In genomic region chr9:120303453-120304299, GRCm38 (mm10) we compare ENCODE assay signal across 8 mouse cellular contexts. TPM values are rescaled to one million over a fixed set of nuclear protein-coding genes. Genes with fewer than 3 reads are reported as not detected.
DNase-seq lines count a peak whose midpoint lies in the region; ATAC-seq and TF ChIP-seq lines count a peak whose summit lies in the region.

No protein-coding gene starts in this region.

- H3K4me3 ChIP-seq in forebrain, embryonic 13.5 days: peak overlapping the region; percentile 61
- peak overlapping the region; percentile 54 for H3K4me3 ChIP-seq in heart, postnatal 0 days (ENCODE audit: low read depth, low read length)
- peak overlapping the region; percentile 56 for H3K4me3 ChIP-seq in liver, embryonic 11.5 days (ENCODE audit: low read depth, low read length)
- peak overlapping the region; percentile 63 for H3K4me3 ChIP-seq in neural tube, embryonic 13.5 days

- TF ChIP-seq CTCF in heart, postnatal 0 days (IDR thresholded peaks at IDR 0.05; ENCODE audit: low read depth): no peak; the same call in 1 of the 2 replicates

- H3K9me3 ChIP-seq in forebrain, embryonic 13.5 days (replicated peaks): peaks cover 9% of the 10 kb centered on the region
- H3K9me3 ChIP-seq in heart, postnatal 0 days (replicated peaks; ENCODE audit: control insufficient read depth, low read length): peaks cover 8% of the 10 kb centered on the region; the same call in 1 of the 2 replicates
- H3K9me3 ChIP-seq in liver, embryonic 11.5 days (ENCODE audit: control insufficient read depth, low read length): peaks cover 5% of the 10 kb centered on the region; the same call in 1 of the 2 replicates
- H3K9me3 ChIP-seq in neural tube, embryonic 13.5 days: peaks cover 8% of the 10 kb centered on the region

- H3K4me1 ChIP-seq in forebrain, embryonic 13.5 days: peaks cover 17% of the 10 kb centered on the region
- no peaks in the 10 kb centered on the region; the same call in 1 of the 2 replicates for H3K4me1 ChIP-seq in heart, postnatal 0 days (ENCODE audit: control insufficient read depth, insufficient read depth)
- H3K4me1 ChIP-seq in liver, embryonic 11.5 days (replicated peaks; ENCODE audit: control insufficient read depth, insufficient read depth, low read length): no peaks in the 10 kb centered on the region
- peaks cover 24% of the 10 kb centered on the region for H3K4me1 ChIP-seq in neural tube, embryonic 13.5 days (replicated peaks)

- under 1% methylated on average over 72 of the region's 103 CpGs for WGBS in forebrain, embryonic 13.5 days
- 2% methylated on average over 82 of the region's 103 CpGs for WGBS in heart, postnatal 0 days
- WGBS in liver, embryonic 11.5 days: 2% methylated on average over 78 of the region's 103 CpGs
- WGBS in neural tube, embryonic 13.5 days: under 1% methylated on average over 69 of the region's 103 CpGs

- H3K27ac ChIP-seq in forebrain, embryonic 13.5 days: no peak overlapping the region
- H3K27ac ChIP-seq in heart, postnatal 0 days (ENCODE audit: low read depth): no peak overlapping the region
- H3K27ac ChIP-seq in liver, embryonic 11.5 days (ENCODE audit: low read depth, low read length): no peak overlapping the region
- peak overlapping the region; percentile 52 for H3K27ac ChIP-seq in neural tube, embryonic 13.5 days (replicated peaks)

- peaks cover 70% of the 10 kb centered on the region for H3K27me3 ChIP-seq in forebrain, embryonic 13.5 days
- peaks cover 56% of the 10 kb centered on the region for H3K27me3 ChIP-seq in heart, postnatal 0 days (ENCODE audit: control insufficient read depth, insufficient read depth, low read length)
- peaks cover 46% of the 10 kb centered on the region for H3K27me3 ChIP-seq in liver, embryonic 11.5 days (replicated peaks; ENCODE audit: control insufficient read depth, insufficient read depth, low read length)
- H3K27me3 ChIP-seq in neural tube, embryonic 13.5 days: peaks cover 71% of the 10 kb centered on the region

- H3K4me2 ChIP-seq in forebrain, embryonic 13.5 days: peak overlapping the region; percentile 96
- H3K4me2 ChIP-seq in heart, postnatal 0 days (ENCODE audit: low read depth, low read length): peak overlapping the region; percentile 86
- peak overlapping the region; percentile 74 for H3K4me2 ChIP-seq in liver, embryonic 11.5 days
- peak overlapping the region; percentile 77 for H3K4me2 ChIP-seq in neural tube, embryonic 13.5 days

- peak; percentile 88 for ATAC-seq in forebrain, embryonic 13.5 days
- ATAC-seq in heart, postnatal 0 days (ENCODE audit: insufficient read depth, low read depth): peak; percentile 69
- no peak; the same call in 1 of the 2 replicates for ATAC-seq in liver, embryonic 11.5 days (replicated peaks; ENCODE audit: low FRiP score)
- peak; percentile 88 for ATAC-seq in neural tube, embryonic 13.5 days (ENCODE audit: low read depth)

- peak; percentile 58 for DNase-seq in layer of hippocampus, adult 11-12 months (ENCODE audit: low spot score)
- DNase-seq in layer of hippocampus, adult 9-10 months (ENCODE audit: low spot score): no peak
- DNase-seq in heart, postnatal 0 days (ENCODE audit: low spot score): no peak
- DNase-seq in kidney, postnatal 25 days: peak; percentile 21 to 54
- DNase-seq in liver, embryonic 11.5 days (ENCODE audit: low spot score): peak; percentile 34
- DNase-seq in urinary bladder, postnatal 36 days (ENCODE audit: low spot score in 2 of 2): peak; percentile 16 to 45

- no peak for TF ChIP-seq EP300 in heart, postnatal 0 days (IDR thresholded peaks at IDR 0.05; ENCODE audit: low read depth)

- H3K36me3 ChIP-seq in forebrain, embryonic 13.5 days (ENCODE audit: poor library complexity, severe bottlenecking): no peaks in the 10 kb centered on the region
- H3K36me3 ChIP-seq in heart, postnatal 0 days (replicated peaks; ENCODE audit: control insufficient read depth, insufficient read depth, low read length): no peaks in the 10 kb centered on the region
- no peaks in the 10 kb centered on the region for H3K36me3 ChIP-seq in liver, embryonic 11.5 days (ENCODE audit: control insufficient read depth, insufficient read depth, low read length)
- no peaks in the 10 kb centered on the region for H3K36me3 ChIP-seq in neural tube, embryonic 13.5 days

- H3K9ac ChIP-seq in forebrain, embryonic 13.5 days: peak overlapping the region; percentile 66
- H3K9ac ChIP-seq in heart, postnatal 0 days (replicated peaks; ENCODE audit: low read depth, low read length): no peak overlapping the region; the same call in 1 of the 2 replicates
- H3K9ac ChIP-seq in liver, embryonic 11.5 days (ENCODE audit: low read depth, low read length): no peak overlapping the region
- H3K9ac ChIP-seq in neural tube, embryonic 13.5 days: peak overlapping the region; percentile 77

RNA-seq across cellular contexts. Expression of gene Myrip, which starts 2.4 kb away (rescaled TPM):
- polyA plus RNA-seq in forebrain, embryonic 13.5 days (2015; fragmentation: Nextera tagmentation; extraction: Ambion mirVana): 1.0 and 1.1 TPM in 2 replicates
- total RNA-seq in heart, postnatal 0 days (2014; rRNA removed; ENCODE audit: low replicate concordance): 2.0 and 2.6 TPM in 2 replicates
- polyA plus RNA-seq in heart, postnatal 0 days (2015; fragmentation: Nextera tagmentation; extraction: Ambion mirVana): 0.30 and 0.34 TPM in 2 replicates
- polyA plus RNA-seq in liver, embryonic 11.5 days (2014; fragmentation: Nextera tagmentation; extraction: Ambion mirVana): 0.05 and 0.55 TPM in 2 replicates
- 3.6 and 4.5 TPM in 2 replicates for polyA plus RNA-seq in neural tube, embryonic 13.5 days (2015; fragmentation: Nextera tagmentation; extraction: Ambion mirVana)

Comparison
In these comparisons a context has a peak if more than half of its experiments do, and no peak if none do; other contexts are left out.
1. DNase-seq: peak in layer of hippocampus, adult 11-12 months (single experiment), kidney, postnatal 25 days (2 of 2), liver, embryonic 11.5 days (single experiment) and urinary bladder, postnatal 36 days (2 of 2); none in layer of hippocampus, adult 9-10 months (single experiment) and heart, postnatal 0 days (single experiment).
2. H3K9ac ChIP-seq: peak in forebrain, embryonic 13.5 days (single experiment) and neural tube, embryonic 13.5 days (single experiment); none in heart, postnatal 0 days (single experiment) and liver, embryonic 11.5 days (single experiment).
3. Peak in every context shown above with its lines, with median percentiles within 50 percentile points of each other: H3K4me2 ChIP-seq and H3K4me3 ChIP-seq.